Mouse (Mus musculus): Measurements from ENCODE around the gene Klhl32.

GRCm38 (mm10) chr4:24737080-24737479 lies 113.8 kb downstream of the Klhl32 start:
- TF ChIP-seq CTCF (conservative IDR thresholded peaks at IDR 0.05; ENCODE audit: insufficient read depth, insufficient read length, low read depth, low read length) = no peak
- TF ChIP-seq POLR2A (IDR thresholded peaks at IDR 0.05; ENCODE audit: low read depth, low read length) = no peak
